Mouse (Mus musculus) CH12.LX (cell line): ENCODE results near the gene Btbd3. TPM values are rescaled to one million over a fixed set of nuclear protein-coding genes. Genes with fewer than 3 reads are reported as not detected.

Experiments
- DNase-seq: peaks from one replicate; pipeline ENCODE4 v3.0.0-alpha.2; 2013; ENCODE audit errors: extremely low read depth
- H3K27ac ChIP-seq: 2 replicates; pipeline ENCODE4 v1.5.1; 2012; ENCODE audit warnings: low read depth, mild to moderate bottlenecking, control low read depth, moderate library complexity; ENCODE audit not compliant: insufficient read depth
- H3K27me3 ChIP-seq: replicated peaks from 2 replicates; pipeline ENCODE3; 2012; ENCODE audit warnings: inconsistent platforms
- H3K36me3 ChIP-seq, 2 experiments: replicated peaks in 1 of 2; 2 replicates each; pipeline versions ENCODE3 to v1.6.1; 2012; ENCODE audit warnings: inconsistent platforms in 1 of 2, low read length in 1 of 2, mild to moderate bottlenecking in 1 of 2, mixed read lengths in 1 of 2, moderate library complexity in 1 of 2; ENCODE audit not compliant: control insufficient read depth in 1 of 2, insufficient read depth in 1 of 2
- H3K4me1 ChIP-seq, 2 experiments: 2 replicates each; pipeline ENCODE4 v1.6.1; 2012; ENCODE audit warnings: inconsistent platforms in 1 of 2, moderate library complexity in 1 of 2; ENCODE audit not compliant: insufficient read depth in 2 of 2, control insufficient read depth in 1 of 2
- H3K4me2 ChIP-seq: 2 replicates; pipeline ENCODE4 v1.6.1; 2012; ENCODE audit warnings: low read depth, mild to moderate bottlenecking, control low read depth; ENCODE audit not compliant: poor library complexity, insufficient read depth, severe bottlenecking
- H3K4me3 ChIP-seq, 3 experiments: fragments of 150-350 bp in 1 of 3; sonication (generic) in 1 of 3; replicated peaks in 1 of 3; 2 replicates each; pipeline versions ENCODE3 to v1.5.1; 2011 to 2012; ENCODE audit warnings: low read depth in 2 of 3, low read length in 2 of 3, mild to moderate bottlenecking in 2 of 3, moderate library complexity in 2 of 3, control low read depth in 1 of 3, improper control_type of control experiment in 1 of 3, inconsistent platforms in 1 of 3, mixed read lengths in 1 of 3; ENCODE audit not compliant: poor library complexity in 1 of 3
- H3K79me2 ChIP-seq: replicated peaks from 2 replicates; pipeline ENCODE4 v1.6.1; 2012; ENCODE audit warnings: mild to moderate bottlenecking, moderate library complexity; ENCODE audit not compliant: control insufficient read depth, poor library complexity, insufficient read depth, severe bottlenecking; ENCODE audit errors: extremely low read depth
- H3K9ac ChIP-seq: 2 replicates; pipeline ENCODE4 v1.6.1; 2012; ENCODE audit warnings: low read depth, mild to moderate bottlenecking, control low read depth, moderate library complexity; ENCODE audit not compliant: insufficient read depth
- H3K9me3 ChIP-seq: replicated peaks from 2 replicates; pipeline ENCODE3; 2012; ENCODE audit warnings: low read length, inconsistent platforms, mixed read lengths
- ELF1 ChIP-seq: IDR thresholded peaks from 2 replicates; pipeline ENCODE4 v1.6.1; 2014; ENCODE audit warnings: low read depth, mild to moderate bottlenecking, inconsistent platforms, low read length, improper control_type of control experiment
- ETS1 ChIP-seq: conservative IDR thresholded peaks from 2 replicates; pipeline ENCODE4 v1.6.1; 2012; ENCODE audit warnings: low read depth, mild to moderate bottlenecking, inconsistent platforms, low read length, improper control_type of control experiment, moderate library complexity
- KAT2A ChIP-seq: IDR thresholded peaks from 2 replicates; pipeline ENCODE4 v1.6.1; 2012; ENCODE audit warnings: low read length, improper control_type of control experiment, inconsistent platforms; ENCODE audit not compliant: insufficient replicate concordance
- MAFK ChIP-seq: IDR thresholded peaks from 2 replicates; pipeline ENCODE4 v1.6.1; 2011; ENCODE audit warnings: low read length, improper control_type of control experiment; ENCODE audit not compliant: insufficient replicate concordance
- MAZ ChIP-seq: IDR thresholded peaks from 2 replicates; pipeline ENCODE4 v1.6.1; 2012; ENCODE audit warnings: low read depth, mild to moderate bottlenecking, inconsistent platforms, low read length, improper control_type of control experiment, moderate library complexity
- NRF1 ChIP-seq: IDR thresholded peaks from 2 replicates; pipeline ENCODE4 v1.6.1; 2014; ENCODE audit warnings: low read depth, mild to moderate bottlenecking, inconsistent platforms, low read length, improper control_type of control experiment, moderate library complexity
- PAX5 ChIP-seq: IDR thresholded peaks from 2 replicates; pipeline ENCODE4 v1.6.1; 2012; ENCODE audit warnings: low read length, inconsistent platforms, mixed read lengths
- POLR2AphosphoS2 ChIP-seq: IDR thresholded peaks from 2 replicates; pipeline ENCODE4 v1.6.1; 2011; ENCODE audit warnings: low read depth, low read length, improper control_type of control experiment
- RCOR1 ChIP-seq: conservative IDR thresholded peaks from 2 replicates; pipeline ENCODE4 v1.6.1; 2012; ENCODE audit warnings: low read depth, mild to moderate bottlenecking, inconsistent platforms, low read length, improper control_type of control experiment
- SIN3A ChIP-seq: IDR thresholded peaks from 2 replicates; pipeline ENCODE4 v1.6.1; 2012; ENCODE audit warnings: low read length, improper control_type of control experiment, inconsistent platforms
- UBTF ChIP-seq: IDR thresholded peaks from 2 replicates; pipeline ENCODE4 v1.6.1; 2012; ENCODE audit warnings: low read depth, mild to moderate bottlenecking, inconsistent platforms, low read length, improper control_type of control experiment, moderate library complexity
- USF1 ChIP-seq: IDR thresholded peaks from 2 replicates; pipeline ENCODE4 v1.6.1; 2014; ENCODE audit warnings: low read depth, mild to moderate bottlenecking, inconsistent platforms, low read length, improper control_type of control experiment
- ZC3H11A ChIP-seq: IDR thresholded peaks from 2 replicates; pipeline ENCODE4 v1.6.1; 2012; ENCODE audit warnings: low read depth, mild to moderate bottlenecking, inconsistent platforms, low read length, improper control_type of control experiment
- ZNF384 ChIP-seq: IDR thresholded peaks from 2 replicates; pipeline ENCODE4 v1.6.1; 2012; ENCODE audit warnings: low read depth, low read length, improper control_type of control experiment, inconsistent platforms
- dilution Hi-C: fragments of 300-500 bp; cut with MboI; formaldehyde crosslinking; loops from 2 replicates; pipeline ENCODE4 v1.14.3; 2020; ENCODE audit warnings: low sequenced_read_pairs; ENCODE audit not compliant: extremely low pct_unique_long_range_greater_than_20kb, extremely low pct_ligation_motif_present
- in situ Hi-C: fragments of 300-500 bp; cut with MboI; formaldehyde crosslinking; loops from 3 replicates; pipeline ENCODE4 v1.14.3; 2019; ENCODE audit warnings: low sequenced_read_pairs, low pct_ligation_motif_present, low pct_unique_long_range_greater_than_20kb, mixed read lengths
- polyA plus RNA-seq: library from polyadenylated mRNA; unstranded; fragments of >175 nt; gene quantifications from 2 replicates; pipeline ENCODE4 v1.2.1, GENCODE M21; 2012; ENCODE audit warnings: low read depth; ENCODE audit not compliant: insufficient read length
- total RNA-seq, 2 experiments: library from RNA; depleted of rRNA; stranded (reverse); fragments of 300-350 nt in 1 of 2; fragments of >200 nt in 1 of 2; gene quantifications; 2 replicates each; pipeline ENCODE4 v1.2.3; 2012 to 2014

Gene Btbd3
- total and polyA plus RNA-seq, 3 experiments = not detected

DNA sequence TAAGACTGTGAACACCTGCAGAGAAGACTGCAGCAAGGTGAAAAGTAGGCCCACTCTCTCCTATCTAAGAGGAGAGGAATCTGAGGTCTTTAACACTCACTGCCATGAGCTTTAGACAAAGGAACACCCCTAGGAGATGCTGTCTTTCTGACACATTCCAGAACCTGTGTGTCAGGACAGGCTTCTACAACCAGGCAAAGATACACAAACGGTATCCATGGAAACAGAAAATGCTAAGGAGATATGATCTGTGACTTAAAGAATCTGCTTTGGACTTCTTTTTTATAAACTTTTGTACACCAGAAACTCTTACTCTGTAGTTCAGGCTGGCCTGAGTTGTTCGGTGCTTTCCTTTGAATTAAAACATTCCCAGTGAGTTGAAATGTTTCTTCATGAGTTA is 329.6 kb downstream of the Btbd3 start:
- Histone ChIP-seq H3K4me3 (no peak overlapping the region), H3K36me3 (no peaks in the 10 kb centered on the region), H3K79me2 (no peaks in the 10 kb centered on the region), H3K4me2 (no peak overlapping the region), H3K9me3 (peaks cover 57% of the 10 kb centered on the region), H3K27me3 (no peaks in the 10 kb centered on the region), H3K27ac (no peak overlapping the region), H3K9ac (no peak overlapping the region), H3K4me1 (no peaks in the 10 kb centered on the region)
- DNase-seq = no peak
- TF ChIP-seq ETS1 (no peak), RCOR1 (no peak), KAT2A (no peak), ELF1 (no peak), ZNF384 (no peak)
- in situ Hi-C loops = no loop called here
- dilution Hi-C loops = no loop called here

DNA sequence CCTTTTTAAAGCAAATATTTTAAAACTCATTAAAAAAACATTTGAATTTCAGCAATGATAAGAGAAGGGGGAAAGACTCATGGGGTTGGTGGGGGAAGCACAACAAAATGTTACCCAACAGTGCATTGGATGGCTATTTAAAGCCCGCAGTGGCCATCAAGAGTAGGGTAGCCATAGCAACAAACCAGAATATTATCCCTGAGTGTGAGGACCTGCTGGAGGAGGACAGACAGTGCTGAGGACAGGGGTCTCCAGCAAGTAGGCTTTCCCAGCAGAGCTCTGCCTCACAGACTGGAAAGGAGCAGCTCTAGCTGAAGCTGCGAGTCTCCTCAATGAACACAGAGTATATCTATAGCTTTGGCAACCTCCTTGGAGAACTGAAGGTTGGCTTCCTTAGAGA is 331.0 kb downstream of the Btbd3 start:
- H3K4me2 ChIP-seq = no peak overlapping the region
- DNase-seq = no peak
- H3K9ac ChIP-seq = no peak overlapping the region
- TF ChIP-seq POLR2AphosphoS2 = no peak
- TF ChIP-seq UBTF = no peak
- no peak for TF ChIP-seq PAX5
- no peak for TF ChIP-seq MAFK
- no peak for TF ChIP-seq USF1
- no peak for TF ChIP-seq SIN3A
- no peak for TF ChIP-seq MAZ
- TF ChIP-seq ZC3H11A = no peak
- no peak for TF ChIP-seq NRF1
- H3K27ac ChIP-seq = no peak overlapping the region
- no peaks in the 10 kb centered on the region for H3K79me2 ChIP-seq
- H3K27me3 ChIP-seq = no peaks in the 10 kb centered on the region
- H3K36me3 ChIP-seq = no peaks in the 10 kb centered on the region
- in situ Hi-C loops (no loop called here), dilution Hi-C loops (no loop called here)
- no peak overlapping the region for H3K4me3 ChIP-seq
- no peaks in the 10 kb centered on the region for H3K4me1 ChIP-seq
- peaks cover 54% of the 10 kb centered on the region for H3K9me3 ChIP-seq
